Mouse (Mus musculus): ENCODE results near the gene Wwp2. TPM values are rescaled to one million over a fixed set of nuclear protein-coding genes. Genes with fewer than 3 reads are reported as not detected.

The Wwp2 gene
- polyA plus RNA-seq, 1 experiment from 2014 or later = 28.5 TPM

- Histone ChIP-seq H3K4me1 (ENCODE audit: control insufficient read depth in 2 of 2, insufficient read depth in 2 of 2, low read length in 2 of 2) (peaks cover 6 to 7% of the 10 kb centered on the region in 2 experiments; a peak in 2 of 4 replicates), H3K27me3 (ENCODE audit: control insufficient read depth, insufficient read depth, low read length) (no peaks in the 10 kb centered on the region), H3K4me3 (ENCODE audit: control insufficient read depth in 1 of 2, insufficient read depth in 1 of 2, low read depth in 1 of 2, low read length in 2 of 2) (no peak overlapping the region), H3K27ac (replicated peaks in 1 of 2; ENCODE audit: control insufficient read depth in 1 of 2, insufficient read depth in 1 of 2, low read depth in 2 of 2, low read length in 2 of 2) (no peak overlapping the region), H3K9me3 (ENCODE audit: control insufficient read depth, low read length) (no peaks in the 10 kb centered on the region), H3K9ac (ENCODE audit: low read length) (no peak overlapping the region), H3K4me2 (ENCODE audit: low read length) (no peak overlapping the region), H3K36me3 (ENCODE audit: control insufficient read depth, insufficient read depth, low read length) (peaks cover 12% of the 10 kb centered on the region)
- WGBS = 59% methylated on average over 8 of the region's 8 CpGs
- ATAC-seq (ENCODE audit: insufficient number of reproducible peaks, insufficient read depth, low FRiP score, low read depth) = no peak
Observed at GRCm38 (mm10) chr8:107449130-107449529, 13.0 kb downstream of the Wwp2 start.

- WGBS = 62% methylated on average over 6 of the region's 6 CpGs
- H3K27me3 ChIP-seq (ENCODE audit: control insufficient read depth, insufficient read depth, low read length) = no peaks in the 10 kb centered on the region
- peaks cover 5 to 6% of the 10 kb centered on the region in 2 experiments; a peak in 2 of 4 replicates for H3K4me1 ChIP-seq (ENCODE audit: control insufficient read depth in 2 of 2, insufficient read depth in 2 of 2, low read length in 2 of 2)
- no peak overlapping the region for H3K4me2 ChIP-seq (ENCODE audit: low read length)
- no peak overlapping the region for H3K27ac ChIP-seq (replicated peaks in 1 of 2; ENCODE audit: control insufficient read depth in 1 of 2, insufficient read depth in 1 of 2, low read depth in 2 of 2, low read length in 2 of 2)
- no peak for ATAC-seq (ENCODE audit: insufficient number of reproducible peaks, insufficient read depth, low FRiP score, low read depth)
- no peak overlapping the region for H3K4me3 ChIP-seq (ENCODE audit: control insufficient read depth in 1 of 2, insufficient read depth in 1 of 2, low read depth in 1 of 2, low read length in 2 of 2)
- H3K9me3 ChIP-seq (ENCODE audit: control insufficient read depth, low read length) = no peaks in the 10 kb centered on the region
- H3K36me3 ChIP-seq (ENCODE audit: control insufficient read depth, insufficient read depth, low read length) = peaks cover 12% of the 10 kb centered on the region
- H3K9ac ChIP-seq (ENCODE audit: low read length) = no peak overlapping the region
Observed at GRCm38 (mm10) chr8:107449655-107450054, 13.5 kb downstream of the Wwp2 start.

- peaks cover 5 to 10% of the 10 kb centered on the region in 2 experiments; a peak in 2 of 4 replicates for H3K4me1 ChIP-seq (ENCODE audit: control insufficient read depth in 2 of 2, insufficient read depth in 2 of 2, low read length in 2 of 2)
- peaks cover 12% of the 10 kb centered on the region for H3K36me3 ChIP-seq (ENCODE audit: control insufficient read depth, insufficient read depth, low read length)
- no peak overlapping the region for H3K9ac ChIP-seq (ENCODE audit: low read length)
- 84% methylated on average over 13 of the region's 13 CpGs for WGBS
- no peak for ATAC-seq (ENCODE audit: insufficient number of reproducible peaks, insufficient read depth, low FRiP score, low read depth)
- H3K4me3 ChIP-seq (ENCODE audit: control insufficient read depth in 1 of 2, insufficient read depth in 1 of 2, low read depth in 1 of 2, low read length in 2 of 2) = no peak overlapping the region
- no peak overlapping the region for H3K4me2 ChIP-seq (ENCODE audit: low read length)
- H3K27ac ChIP-seq (replicated peaks in 1 of 2; ENCODE audit: control insufficient read depth in 1 of 2, insufficient read depth in 1 of 2, low read depth in 2 of 2, low read length in 2 of 2) = no peak overlapping the region
- H3K9me3 ChIP-seq (ENCODE audit: control insufficient read depth, low read length) = no peaks in the 10 kb centered on the region
- no peaks in the 10 kb centered on the region for H3K27me3 ChIP-seq (ENCODE audit: control insufficient read depth, insufficient read depth, low read length)
Observed at GRCm38 (mm10) chr8:107451414-107452066, 15.4 kb downstream of the Wwp2 start.

- Histone ChIP-seq H3K4me2 (ENCODE audit: low read length) (no peak overlapping the region), H3K4me3 (ENCODE audit: control insufficient read depth in 1 of 2, insufficient read depth in 1 of 2, low read depth in 1 of 2, low read length in 2 of 2) (no peak overlapping the region), H3K27ac (replicated peaks in 1 of 2; ENCODE audit: control insufficient read depth in 1 of 2, insufficient read depth in 1 of 2, low read depth in 2 of 2, low read length in 2 of 2) (no peak overlapping the region), H3K4me1 (ENCODE audit: control insufficient read depth in 2 of 2, insufficient read depth in 2 of 2, low read length in 2 of 2) (peaks cover 5 to 10% of the 10 kb centered on the region in 2 experiments; a peak in 2 of 4 replicates), H3K27me3 (ENCODE audit: control insufficient read depth, insufficient read depth, low read length) (no peaks in the 10 kb centered on the region), H3K9me3 (ENCODE audit: control insufficient read depth, low read length) (no peaks in the 10 kb centered on the region), H3K36me3 (ENCODE audit: control insufficient read depth, insufficient read depth, low read length) (peaks cover 22% of the 10 kb centered on the region), H3K9ac (ENCODE audit: low read length) (no peak overlapping the region)
- WGBS = 90% methylated on average over 11 of the region's 11 CpGs
- ATAC-seq (ENCODE audit: insufficient number of reproducible peaks, insufficient read depth, low FRiP score, low read depth) = no peak
Observed at GRCm38 (mm10) chr8:107453386-107453785, 17.2 kb downstream of the Wwp2 start.

- no peak overlapping the region for H3K27ac ChIP-seq (replicated peaks in 1 of 2; ENCODE audit: control insufficient read depth in 1 of 2, insufficient read depth in 1 of 2, low read depth in 2 of 2, low read length in 2 of 2)
- no peak overlapping the region for H3K9ac ChIP-seq (ENCODE audit: low read length)
- no peak for ATAC-seq (ENCODE audit: insufficient number of reproducible peaks, insufficient read depth, low FRiP score, low read depth)
- H3K4me3 ChIP-seq (ENCODE audit: control insufficient read depth in 1 of 2, insufficient read depth in 1 of 2, low read depth in 1 of 2, low read length in 2 of 2) = no peak overlapping the region
- WGBS = 14% methylated on average over 3 of the region's 3 CpGs
- peaks cover 27% of the 10 kb centered on the region for H3K36me3 ChIP-seq (ENCODE audit: control insufficient read depth, insufficient read depth, low read length)
- H3K4me1 ChIP-seq (ENCODE audit: control insufficient read depth in 2 of 2, insufficient read depth in 2 of 2, low read length in 2 of 2) = 0 out of 4 replicates have a peak, but pooled peaks cover 0 to 4% of the 10 kb centered on the region in 2 experiments
- H3K9me3 ChIP-seq (ENCODE audit: control insufficient read depth, low read length) = no peaks in the 10 kb centered on the region
- H3K27me3 ChIP-seq (ENCODE audit: control insufficient read depth, insufficient read depth, low read length) = no peaks in the 10 kb centered on the region
- H3K4me2 ChIP-seq (ENCODE audit: low read length) = no peak overlapping the region
Observed at GRCm38 (mm10) chr8:107455268-107455667, 19.1 kb downstream of the Wwp2 start.

- Histone ChIP-seq H3K36me3 (ENCODE audit: control insufficient read depth, insufficient read depth, low read length) (peaks cover 43% of the 10 kb centered on the region), H3K27ac (replicated peaks in 1 of 2; ENCODE audit: control insufficient read depth in 1 of 2, insufficient read depth in 1 of 2, low read depth in 2 of 2, low read length in 2 of 2) (no peak overlapping the region), H3K9ac (ENCODE audit: low read length) (no peak overlapping the region; the same call in 1 of the 2 replicates), H3K4me2 (ENCODE audit: low read length) (no peak overlapping the region), H3K4me1 (ENCODE audit: control insufficient read depth in 2 of 2, insufficient read depth in 2 of 2, low read length in 2 of 2) (0 out of 4 replicates have a peak, but pooled peaks cover 0 to 4% of the 10 kb centered on the region in 2 experiments), H3K4me3 (ENCODE audit: control insufficient read depth in 1 of 2, insufficient read depth in 1 of 2, low read depth in 1 of 2, low read length in 2 of 2) (no peak overlapping the region), H3K9me3 (ENCODE audit: control insufficient read depth, low read length) (no peaks in the 10 kb centered on the region), H3K27me3 (ENCODE audit: control insufficient read depth, insufficient read depth, low read length) (no peaks in the 10 kb centered on the region)
- ATAC-seq (ENCODE audit: insufficient number of reproducible peaks, insufficient read depth, low FRiP score, low read depth) = no peak
- 29% methylated on average over 4 of the region's 4 CpGs for WGBS
Observed at GRCm38 (mm10) chr8:107457725-107458124, 21.6 kb downstream of the Wwp2 start.

- Histone ChIP-seq H3K9me3 (ENCODE audit: control insufficient read depth, low read length) (no peaks in the 10 kb centered on the region), H3K36me3 (ENCODE audit: control insufficient read depth, insufficient read depth, low read length) (peaks cover 42% of the 10 kb centered on the region), H3K4me1 (ENCODE audit: control insufficient read depth in 2 of 2, insufficient read depth in 2 of 2, low read length in 2 of 2) (0 out of 4 replicates have a peak, but pooled peaks cover 0 to 4% of the 10 kb centered on the region in 2 experiments), H3K4me3 (ENCODE audit: control insufficient read depth in 1 of 2, insufficient read depth in 1 of 2, low read depth in 1 of 2, low read length in 2 of 2) (no peak overlapping the region), H3K4me2 (ENCODE audit: low read length) (no peak overlapping the region), H3K27me3 (ENCODE audit: control insufficient read depth, insufficient read depth, low read length) (no peaks in the 10 kb centered on the region), H3K9ac (ENCODE audit: low read length) (no peak overlapping the region; the same call in 1 of the 2 replicates), H3K27ac (replicated peaks in 1 of 2; ENCODE audit: control insufficient read depth in 1 of 2, insufficient read depth in 1 of 2, low read depth in 2 of 2, low read length in 2 of 2) (no peak overlapping the region)
- WGBS = 87% methylated on average over 6 of the region's 6 CpGs
- ATAC-seq (ENCODE audit: insufficient number of reproducible peaks, insufficient read depth, low FRiP score, low read depth) = no peak
Observed at GRCm38 (mm10) chr8:107458281-107458680, 22.1 kb downstream of the Wwp2 start.

GRCm38 (mm10) chr8:107462423-107462822 is 26.3 kb downstream of the Wwp2 start:
- Histone ChIP-seq H3K9me3 (ENCODE audit: control insufficient read depth, low read length) (no peaks in the 10 kb centered on the region), H3K27ac (replicated peaks in 1 of 2; ENCODE audit: control insufficient read depth in 1 of 2, insufficient read depth in 1 of 2, low read depth in 2 of 2, low read length in 2 of 2) (no peak overlapping the region), H3K27me3 (ENCODE audit: control insufficient read depth, insufficient read depth, low read length) (no peaks in the 10 kb centered on the region), H3K4me2 (ENCODE audit: low read length) (no peak overlapping the region), H3K36me3 (ENCODE audit: control insufficient read depth, insufficient read depth, low read length) (peaks cover 39% of the 10 kb centered on the region), H3K4me1 (ENCODE audit: control insufficient read depth in 2 of 2, insufficient read depth in 2 of 2, low read length in 2 of 2) (no peaks in the 10 kb centered on the region), H3K9ac (ENCODE audit: low read length) (no peak overlapping the region), H3K4me3 (ENCODE audit: control insufficient read depth in 1 of 2, insufficient read depth in 1 of 2, low read depth in 1 of 2, low read length in 2 of 2) (no peak overlapping the region)
- ATAC-seq (ENCODE audit: insufficient number of reproducible peaks, insufficient read depth, low FRiP score, low read depth) = no peak
- WGBS = 89% methylated on average over 5 of the region's 5 CpGs
